Mouse (Mus musculus): Measurements from ENCODE around the gene Umodl1.

- TF ChIP-seq CTCF (IDR thresholded peaks at IDR 0.05; ENCODE audit: borderline replicate concordance, insufficient read depth, low read depth, low read length) (peak; percentile 76), POLR2A (IDR thresholded peaks at IDR 0.05; ENCODE audit: borderline replicate concordance, insufficient read depth, low read length) (no peak)
Measured at GRCm38 (mm10) chr17:31019505-31019904, 65.1 kb downstream of the Umodl1 start.
